Mouse (Mus musculus) left cerebral cortex, postnatal 4 days (tissue): ENCODE results near the gene Gm49388. TPM values are rescaled to one million over a fixed set of nuclear protein-coding genes. Genes with fewer than 3 reads are reported as not detected.
"Not testable (repeated sequence)": the region's sequence is repeated elsewhere in the genome, so short reads cannot be mapped to it uniquely, and the experiment has no call there.

ENCODE experiments used
- DNase-seq: peaks from one replicate; pipeline ENCODE4 v3.0.0-alpha.2; 2022
- intact Hi-C: fragments of 180-260 bp; cut with DNase I; formaldehyde crosslinking; loops from one replicate; pipeline ENCODE4 v1.15.1; 2025
- total RNA-seq, 2 experiments: library from RNA; stranded (reverse); gene quantifications; 2 replicates each; pipeline ENCODE4 v1.2.3; 2021

Gene Gm49388
- total RNA-seq, 2 experiments from 2014 or later: 2.2 to 3.1 TPM

DNA sequence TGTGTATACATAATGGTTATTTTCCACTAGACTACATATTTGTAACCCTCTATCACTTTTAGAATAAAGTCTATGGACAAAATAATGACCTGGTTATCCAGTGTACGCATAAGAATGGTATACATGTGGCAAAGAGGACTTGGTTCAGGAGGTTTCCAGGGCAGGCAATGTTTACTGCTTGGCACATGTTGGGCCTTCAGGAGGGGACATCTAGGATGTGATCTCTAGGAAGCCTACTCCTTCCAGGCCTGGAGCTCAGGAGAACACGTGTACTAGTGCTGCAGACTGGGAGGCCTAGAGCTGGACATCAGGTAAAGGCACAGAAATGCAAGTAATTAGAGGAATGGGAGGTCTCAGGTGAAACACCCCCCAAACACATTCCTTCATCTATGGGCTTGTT is 50.1 kb downstream of the Gm49388 start:
- DNase-seq: no peak
- intact Hi-C loops: no loop called here

DNA sequence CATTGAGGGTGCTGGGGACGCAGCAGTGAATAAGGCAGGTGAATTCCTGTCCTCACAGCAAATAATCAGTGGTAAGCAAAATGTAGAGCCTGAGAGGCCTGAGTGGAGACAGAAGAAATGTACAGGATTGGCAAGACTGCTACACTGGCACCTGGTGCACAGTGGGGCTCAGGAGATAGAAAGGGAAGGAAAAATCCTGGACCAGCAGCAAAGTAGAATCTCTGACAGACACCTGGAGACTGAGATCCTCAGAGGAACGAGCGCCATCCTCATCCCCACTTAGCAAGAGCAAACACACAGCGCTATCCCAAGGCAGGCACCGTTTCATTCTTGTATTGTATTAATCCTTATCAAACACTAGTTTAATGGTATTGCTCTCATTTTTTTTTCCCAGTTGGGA is 52.1 kb downstream of the Gm49388 start:
- intact Hi-C loops: no loop called here
- no peak for DNase-seq

DNA sequence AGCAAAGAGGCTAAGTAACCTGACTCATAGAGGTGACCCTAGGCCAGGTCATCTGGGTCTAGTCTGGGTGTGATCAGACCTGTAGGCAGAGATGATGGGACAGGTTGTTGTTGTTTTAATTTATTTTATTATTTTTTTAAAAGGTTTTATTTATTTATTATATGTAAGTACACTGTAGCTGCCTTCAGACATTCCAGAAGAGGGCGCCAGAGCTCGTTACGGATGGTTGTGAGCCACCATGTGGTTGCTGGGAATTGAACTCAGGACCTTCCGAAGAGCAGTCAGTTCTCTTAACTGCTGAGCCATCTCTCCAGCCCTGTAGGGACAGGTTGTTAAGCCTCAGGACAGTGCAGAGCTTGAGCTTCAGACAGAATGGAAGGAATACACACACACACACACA is 52.5 kb downstream of the Gm49388 start:
- DNase-seq, intact Hi-C loops: not testable (repeated sequence)

DNA sequence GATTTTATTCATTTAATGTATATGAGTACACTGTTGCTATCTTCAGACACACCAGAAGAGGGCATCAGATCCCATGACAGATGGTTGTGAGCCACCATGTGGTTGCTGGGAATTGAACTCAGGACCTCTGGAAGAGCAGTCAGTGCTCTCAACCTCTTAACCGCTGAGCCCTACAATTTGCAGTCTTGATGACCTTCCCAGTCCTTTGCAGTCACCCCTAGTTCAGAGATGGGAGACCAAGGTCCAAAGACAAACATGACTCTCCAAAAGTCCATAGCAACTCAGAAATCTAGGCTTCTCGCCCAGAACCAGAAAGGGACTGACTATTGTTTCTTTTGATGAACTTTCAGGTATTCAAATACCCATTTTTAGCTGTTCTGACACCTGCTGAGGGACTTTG is 54.6 kb downstream of the Gm49388 start:
- intact Hi-C loops, DNase-seq: not testable (repeated sequence)

DNA sequence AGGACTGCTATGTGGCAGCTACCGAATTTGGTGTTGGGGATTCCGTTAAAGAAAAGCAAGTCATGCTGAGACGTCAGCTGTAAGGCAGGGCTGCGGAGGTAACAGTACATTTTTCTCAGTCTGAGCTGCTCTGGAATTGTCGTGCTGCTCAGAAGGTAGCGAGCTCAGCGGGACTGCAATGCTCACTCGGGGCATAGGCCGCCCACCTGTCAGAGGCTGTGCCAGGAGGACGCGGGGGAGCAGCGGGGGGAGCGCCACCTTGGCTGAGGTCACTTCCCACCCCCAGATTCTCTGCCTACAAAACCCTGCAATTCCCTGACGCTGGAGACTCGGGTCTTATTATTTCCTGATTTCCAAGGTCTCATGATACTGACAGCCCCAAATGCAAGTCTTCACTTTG is 55.5 kb downstream of the Gm49388 start:
- intact Hi-C loops: no loop called here
- DNase-seq: peak; percentile 42

DNA sequence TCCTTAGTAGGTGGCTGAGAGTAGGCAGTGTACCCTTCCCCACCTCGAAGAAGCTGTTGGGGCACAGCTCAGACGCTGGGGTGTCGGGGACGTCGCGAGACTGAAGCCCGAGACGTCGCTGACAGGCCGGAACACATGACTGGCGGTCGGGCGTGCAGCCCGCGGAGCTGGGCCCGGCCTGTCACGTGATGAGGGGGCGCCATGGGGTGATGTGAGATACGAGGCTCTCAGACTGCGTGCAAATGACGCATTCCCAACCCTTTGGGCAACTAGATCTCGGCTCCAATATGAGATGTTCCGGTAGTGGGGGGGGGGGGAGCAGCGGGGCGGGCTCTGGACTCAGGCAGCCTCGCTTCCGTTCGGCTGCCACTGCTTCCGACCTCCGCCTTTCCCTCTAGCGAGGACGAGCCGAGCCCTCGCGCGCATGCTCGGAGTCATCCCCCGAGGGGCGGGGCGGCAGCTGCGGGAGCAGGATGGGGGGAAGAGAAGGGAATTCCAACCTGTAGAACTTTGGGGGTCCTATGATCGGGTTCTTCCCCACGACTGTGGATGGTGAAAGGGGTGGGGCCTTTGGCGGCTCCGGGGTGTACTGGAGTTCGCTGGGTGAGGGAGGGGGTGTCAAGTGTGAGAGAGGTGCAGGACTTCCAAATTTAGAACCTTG is 56.1 kb downstream of the Gm49388 start:
- peak; percentile 96 for DNase-seq
- intact Hi-C loops: no loop called here

DNA sequence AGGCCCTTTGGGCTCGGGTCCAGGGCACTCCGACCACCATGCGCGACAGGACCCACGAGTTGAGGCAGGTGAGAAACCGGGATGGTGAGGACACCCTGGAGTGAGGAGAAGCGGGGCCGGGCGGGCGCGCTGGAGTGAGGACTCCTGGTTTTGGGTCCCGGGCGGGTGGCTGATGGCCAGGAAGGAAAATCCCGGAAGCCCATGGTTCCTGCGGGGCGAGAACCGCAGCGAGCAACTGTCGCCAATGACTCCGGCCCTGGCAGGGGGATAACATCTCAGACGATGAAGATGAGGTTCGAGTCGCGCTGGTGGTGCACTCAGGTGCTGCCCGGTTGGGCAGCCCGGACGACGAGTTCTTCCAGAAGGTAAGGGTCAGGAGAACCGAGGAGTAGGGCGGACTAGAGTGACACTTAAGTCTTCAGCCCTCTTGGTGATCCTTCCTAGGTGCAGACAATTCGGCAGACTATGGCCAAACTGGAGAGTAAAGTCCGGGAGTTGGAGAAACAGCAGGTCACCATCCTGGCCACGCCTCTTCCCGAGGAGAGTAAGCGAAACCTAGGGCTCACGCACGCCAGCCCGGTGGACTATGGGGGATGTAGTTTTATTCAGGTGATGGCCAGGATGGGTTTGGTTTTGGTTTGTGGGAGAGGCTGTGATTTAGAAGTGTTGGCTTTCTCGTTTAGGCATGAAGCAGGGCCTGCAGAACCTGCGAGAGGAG is 56.8 kb downstream of the Gm49388 start:
- intact Hi-C loops: no loop called here
- DNase-seq: peak; percentile 73

DNA sequence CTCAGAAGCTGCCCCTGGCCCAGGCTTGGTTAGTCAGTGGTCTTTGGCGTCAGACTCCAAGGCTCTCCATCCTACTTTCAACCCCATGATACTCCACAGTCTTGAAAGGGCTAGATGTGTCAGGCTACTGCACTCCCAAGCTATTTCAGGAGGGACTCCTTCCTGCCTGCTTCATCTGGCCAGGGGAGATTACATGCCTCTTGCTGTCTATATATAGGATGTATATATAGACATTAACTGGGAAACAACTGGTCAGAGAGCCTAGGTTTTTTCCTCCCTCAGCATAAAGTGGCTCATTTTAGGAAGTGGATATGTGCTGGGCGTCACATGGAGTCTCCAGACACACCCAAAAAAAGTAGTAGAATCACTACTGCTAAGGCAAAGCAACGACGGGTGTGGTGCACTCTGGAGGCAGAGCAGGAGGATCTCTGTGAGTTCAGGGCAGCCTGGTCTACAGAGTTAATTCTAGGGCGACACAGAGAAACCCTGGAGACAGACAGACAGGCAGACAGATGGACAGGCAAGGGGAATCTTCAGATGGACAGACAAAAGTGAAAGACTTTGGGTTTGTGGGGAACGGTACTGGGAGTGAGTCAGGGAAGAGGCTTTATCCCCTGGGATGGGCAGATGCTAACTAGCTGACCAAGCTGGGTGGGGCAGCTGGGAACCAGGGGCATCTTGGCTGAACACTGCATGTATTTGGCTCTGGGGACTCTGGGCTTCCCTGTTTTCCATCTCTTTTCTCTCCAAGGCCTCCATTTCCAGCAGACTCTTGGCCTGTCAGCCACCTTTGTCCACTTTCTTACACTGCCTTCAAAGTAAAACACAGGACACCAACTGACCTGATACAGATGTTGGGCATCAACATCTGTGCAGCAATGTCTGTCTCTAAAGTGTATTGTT is 64.8 kb downstream of the Gm49388 start:
- DNase-seq: no peak
- intact Hi-C loops: no loop called here

DNA sequence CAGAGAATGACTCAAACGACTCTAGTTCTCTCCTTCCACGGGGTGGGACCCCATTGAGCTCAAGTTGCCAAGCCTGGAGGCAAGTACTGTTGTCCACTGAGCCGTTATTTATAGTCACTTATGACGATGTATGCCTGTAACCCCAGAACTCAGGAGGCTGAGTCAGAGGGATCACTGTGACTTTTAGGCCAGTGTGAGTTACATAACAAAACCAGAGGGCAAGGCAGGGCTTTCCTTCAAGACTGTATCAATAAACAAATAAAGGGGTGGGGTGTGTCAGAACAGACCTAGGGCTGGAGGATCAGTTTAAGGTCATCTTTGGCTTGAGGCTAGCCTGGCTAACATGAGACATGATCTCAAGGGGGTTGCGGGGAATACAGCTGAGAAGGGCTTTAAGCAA is 65.5 kb downstream of the Gm49388 start:
- intact Hi-C loops: no loop called here
- DNase-seq: no peak

Other genes with a start within 250 kb of the Gm49388 start
- 1 to 10 TPM; 6.9 to 9.3 TPM for gene Tmem265, start 224.2 kb upstream of the Gm49388 start, total RNA-seq
- 10 to 100 TPM; 69.5 to 70.1 TPM for gene Phkg2, start 212.3 kb upstream of the Gm49388 start, total RNA-seq
- gene Ccdc189, start 197.0 kb upstream of the Gm49388 start, total RNA-seq: 1 to 10 TPM; 7.0 to 7.8 TPM
- gene Rnf40, start 196.8 kb upstream of the Gm49388 start, total RNA-seq: 10 to 100 TPM; 75.1 to 82.6 TPM
- gene Zfp629, start 169.8 kb upstream of the Gm49388 start, total RNA-seq: 10 to 100 TPM; 31.5 to 33.4 TPM
- 10 to 100 TPM; 87.2 to 94.3 TPM for gene Bcl7c, start 76.7 kb upstream of the Gm49388 start, total RNA-seq
- gene Ctf1, start 72.9 kb upstream of the Gm49388 start, total RNA-seq: 1 to 10 TPM; 5.3 to 6.5 TPM
- gene Ctf2, start 53.4 kb upstream of the Gm49388 start, total RNA-seq: not detected
- gene Fbxl19, start 41.1 kb upstream of the Gm49388 start, total RNA-seq: 100 to 1,000 TPM; 143 to 148 TPM
- 10 to 100 TPM; 14.2 to 15.1 TPM for gene Orai3, start 15.8 kb upstream of the Gm49388 start, total RNA-seq
- 10 to 100 TPM; 46.2 to 47.4 TPM for gene Setd1a, start 8.9 kb upstream of the Gm49388 start, total RNA-seq
- gene Hsd3b7, start 15.0 kb downstream of the Gm49388 start, total RNA-seq: 1 to 10 TPM; 3.3 to 5.8 TPM
- 10 to 100 TPM; 34.5 to 40.0 TPM for gene Stx4a, start 38.7 kb downstream of the Gm49388 start, total RNA-seq
- 100 to 1,000 TPM; 193 to 215 TPM for gene Stx1b, start 38.9 kb downstream of the Gm49388 start, total RNA-seq
- 10 to 100 TPM; 36.3 to 38.0 TPM for gene Zfp646, start 90.6 kb downstream of the Gm49388 start, total RNA-seq
- 10 to 100 TPM; 33.1 to 36.4 TPM for gene Zfp668, start 91.2 kb downstream of the Gm49388 start, total RNA-seq
- under 1 TPM; 0.54 to 0.90 TPM for gene Prss53, start 105.4 kb downstream of the Gm49388 start, total RNA-seq
- not detected for gene Gm21974, start 109.8 kb downstream of the Gm49388 start, total RNA-seq
- gene Vkorc1, start 110.0 kb downstream of the Gm49388 start, total RNA-seq: 10 to 100 TPM; 27.4 to 28.2 TPM
- gene Bckdk, start 118.5 kb downstream of the Gm49388 start, total RNA-seq: 10 to 100 TPM; 39.2 to 43.5 TPM
- 10 to 100 TPM; 28.1 to 31.1 TPM for gene Kat8, start 126.9 kb downstream of the Gm49388 start, total RNA-seq
- gene Prss8, start 144.5 kb downstream of the Gm49388 start, total RNA-seq: 1 to 10 TPM in 1 of 2 experiments, under 1 TPM in 1; 0.54 to 1.6 TPM
- 10 to 100 TPM; 13.5 to 15.5 TPM for gene Prss36, start 161.1 kb downstream of the Gm49388 start, total RNA-seq
- gene Fus, start 181.8 kb downstream of the Gm49388 start, total RNA-seq: 100 to 1,000 TPM; 504 to 524 TPM
- 1 to 10 TPM; 2.4 to 3.3 TPM for gene Pycard, start 208.3 kb downstream of the Gm49388 start, total RNA-seq
- under 1 TPM; 0.26 to 0.56 TPM for gene Trim72, start 218.3 kb downstream of the Gm49388 start, total RNA-seq